Mouse (Mus musculus): ENCODE measurements around the gene Phka2. TPM values are rescaled to one million over a fixed set of nuclear protein-coding genes. Genes with fewer than 3 reads are reported as not detected.

Gene Phka2
- 12.0 TPM for polyA plus RNA-seq (2014; fragmentation: Illumina TruSeq; extraction: RNeasy Lipid Tissue Mini Kit (QIAGEN cat#74804); ENCODE audit: low read depth, low replicate concordance)

GRCm38 (mm10) chrX:160502048-160503041, at the start of gene Phka2:
TSS of gene Phka2 (plus strand) at chrX:160502166.

Other genes starting within 250 kb of the Phka2 start
- 1.8 TPM for gene Adgrg2, start 111.5 kb upstream of the Phka2 start, polyA plus RNA-seq (2014; fragmentation: Illumina TruSeq; extraction: RNeasy Lipid Tissue Mini Kit (QIAGEN cat#74804); ENCODE audit: low read depth, low replicate concordance)
- 114 TPM for gene Ppef1, start 233.6 kb downstream of the Phka2 start, polyA plus RNA-seq (2014; fragmentation: Illumina TruSeq; extraction: RNeasy Lipid Tissue Mini Kit (QIAGEN cat#74804); ENCODE audit: low read depth, low replicate concordance)